Mouse (Mus musculus): ENCODE measurements around the gene Myo1e. TPM values are rescaled to one million over a fixed set of nuclear protein-coding genes. Genes with fewer than 3 reads are reported as not detected.

The Myo1e gene
- polyA plus RNA-seq, 1 experiment from 2014 or later: 6.5 TPM

DNA sequence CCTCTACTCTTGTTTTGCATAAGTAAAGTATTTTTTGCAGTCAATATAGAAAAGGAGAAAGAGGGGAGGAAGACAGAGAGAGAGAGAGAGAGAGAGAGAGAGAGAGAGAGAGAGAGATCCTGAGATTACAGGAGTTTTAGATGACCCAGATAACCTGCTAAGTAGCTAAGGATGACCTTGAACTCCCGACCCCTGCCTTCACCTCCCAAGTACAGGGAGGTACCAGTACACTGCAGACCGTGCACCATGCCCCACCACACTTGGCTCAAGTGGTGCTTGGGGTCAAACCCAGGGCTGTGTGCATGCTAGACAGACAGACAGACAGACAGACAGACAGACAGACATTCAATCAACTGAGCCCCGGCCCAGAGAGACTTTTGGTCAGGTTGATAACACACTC lies 69.9 kb downstream of the Myo1e start:
- Histone ChIP-seq H3K36me3 (ENCODE audit: control insufficient read depth, insufficient read depth, low read length) (no peaks in the 10 kb centered on the region), H3K4me2 (ENCODE audit: low read length) (no peak overlapping the region), H3K4me3 (replicated peaks; ENCODE audit: low read depth, low read length) (no peak overlapping the region), H3K9ac (replicated peaks; ENCODE audit: low read length) (no peak overlapping the region), H3K4me1 (ENCODE audit: control insufficient read depth, insufficient read depth, low read length) (no peaks in the 10 kb centered on the region), H3K27me3 (ENCODE audit: control insufficient read depth, insufficient read depth, low read length) (no peaks in the 10 kb centered on the region), H3K9me3 (ENCODE audit: control insufficient read depth, low read length) (no peaks in the 10 kb centered on the region), H3K27ac (replicated peaks; ENCODE audit: low read depth, low read length) (no peak overlapping the region)
- ATAC-seq (ENCODE audit: low FRiP score, low TSS enrichment): no peak
- 81% methylated on average over 3 of the region's 3 CpGs for WGBS
- no peak for DNase-seq

DNA sequence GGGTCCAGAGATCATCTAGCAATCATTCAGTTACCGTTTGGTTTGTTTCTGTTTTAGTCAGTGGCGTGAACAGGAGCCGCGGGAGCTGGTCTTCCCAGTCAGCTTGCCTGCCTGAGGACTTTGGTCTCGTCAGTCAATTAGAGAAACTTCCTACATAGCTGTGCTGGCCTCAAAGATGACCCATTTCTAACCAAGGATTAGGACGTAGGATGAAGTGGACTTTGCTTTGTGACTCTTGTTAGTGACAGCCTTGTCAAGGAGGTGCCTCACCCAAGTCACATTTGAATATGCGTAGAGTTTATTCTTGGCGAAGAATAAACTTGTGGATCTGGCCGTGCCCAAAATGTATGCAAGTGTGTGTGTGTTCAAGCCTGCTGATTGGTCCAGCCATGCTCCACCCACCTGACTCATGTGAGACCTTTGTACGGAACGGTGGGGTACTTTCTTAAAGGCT lies 70.4 kb downstream of the Myo1e start:
- Histone ChIP-seq H3K36me3 (ENCODE audit: control insufficient read depth, insufficient read depth, low read length) (no peaks in the 10 kb centered on the region), H3K27me3 (ENCODE audit: control insufficient read depth, insufficient read depth, low read length) (no peaks in the 10 kb centered on the region), H3K9me3 (ENCODE audit: control insufficient read depth, low read length) (no peaks in the 10 kb centered on the region), H3K4me1 (ENCODE audit: control insufficient read depth, insufficient read depth, low read length) (no peaks in the 10 kb centered on the region), H3K9ac (replicated peaks; ENCODE audit: low read length) (no peak overlapping the region), H3K4me3 (replicated peaks; ENCODE audit: low read depth, low read length) (no peak overlapping the region), H3K27ac (replicated peaks; ENCODE audit: low read depth, low read length) (no peak overlapping the region), H3K4me2 (ENCODE audit: low read length) (no peak overlapping the region)
- DNase-seq (no peak), ATAC-seq (ENCODE audit: low FRiP score, low TSS enrichment) (no peak)
- WGBS: 89% methylated on average over 11 of the region's 11 CpGs

DNA sequence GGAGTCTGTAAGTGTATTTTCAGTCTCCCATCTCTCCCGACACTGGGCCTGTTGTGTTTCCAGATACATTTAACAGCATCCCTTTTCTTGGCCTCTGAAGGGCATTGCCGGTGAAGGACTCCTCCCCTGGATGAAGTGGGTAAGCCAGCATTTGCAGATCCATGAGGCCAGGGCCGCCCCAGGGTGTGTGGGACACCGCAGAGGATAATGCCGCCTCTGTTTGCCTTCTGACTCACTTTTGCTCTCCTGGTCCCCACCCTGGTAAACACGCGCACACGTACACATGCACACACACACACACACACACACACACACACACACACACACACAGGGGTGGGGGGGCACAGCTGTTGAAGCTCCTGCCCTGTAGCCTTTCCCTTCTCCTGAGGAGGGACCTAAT lies 74.3 kb downstream of the Myo1e start:
- Histone ChIP-seq H3K4me1 (ENCODE audit: control insufficient read depth, insufficient read depth, low read length) (no peaks in the 10 kb centered on the region), H3K36me3 (ENCODE audit: control insufficient read depth, insufficient read depth, low read length) (no peaks in the 10 kb centered on the region), H3K27me3 (ENCODE audit: control insufficient read depth, insufficient read depth, low read length) (no peaks in the 10 kb centered on the region), H3K9me3 (ENCODE audit: control insufficient read depth, low read length) (no peaks in the 10 kb centered on the region), H3K4me3 (replicated peaks; ENCODE audit: low read depth, low read length) (no peak overlapping the region), H3K27ac (replicated peaks; ENCODE audit: low read depth, low read length) (no peak overlapping the region), H3K4me2 (ENCODE audit: low read length) (no peak overlapping the region), H3K9ac (replicated peaks; ENCODE audit: low read length) (no peak overlapping the region)
- WGBS: 94% methylated on average over 8 of the region's 8 CpGs
- DNase-seq (no peak), ATAC-seq (ENCODE audit: low FRiP score, low TSS enrichment) (no peak)

DNA sequence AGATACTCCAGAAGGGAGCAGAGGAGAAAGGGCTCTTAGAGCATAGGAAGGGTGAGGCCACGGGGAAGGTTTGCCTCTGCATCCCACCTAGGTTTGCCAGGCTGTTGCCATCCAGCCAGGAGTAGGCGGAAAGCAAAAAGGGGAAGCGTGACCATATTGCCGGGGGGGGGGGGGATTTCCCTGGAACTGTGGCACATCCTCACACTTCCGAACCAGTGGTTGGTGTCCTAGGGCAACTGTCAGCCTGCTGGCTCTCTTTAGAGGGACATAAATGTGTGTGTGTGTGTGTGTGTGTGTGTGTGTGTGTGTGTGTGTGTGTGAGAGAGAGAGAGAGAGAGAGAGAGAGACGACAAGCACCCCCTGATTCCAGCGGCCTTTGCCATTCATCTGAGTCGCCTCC lies 75.0 kb downstream of the Myo1e start:
- no peaks in the 10 kb centered on the region for H3K4me1 ChIP-seq (ENCODE audit: control insufficient read depth, insufficient read depth, low read length)
- H3K27me3 ChIP-seq (ENCODE audit: control insufficient read depth, insufficient read depth, low read length): no peaks in the 10 kb centered on the region
- DNase-seq (no peak), ATAC-seq (ENCODE audit: low FRiP score, low TSS enrichment) (no peak)
- no peaks in the 10 kb centered on the region for H3K36me3 ChIP-seq (ENCODE audit: control insufficient read depth, insufficient read depth, low read length)
- 84% methylated on average over 8 of the region's 8 CpGs for WGBS
- no peak overlapping the region for H3K9ac ChIP-seq (replicated peaks; ENCODE audit: low read length)
- no peak overlapping the region for H3K27ac ChIP-seq (replicated peaks; ENCODE audit: low read depth, low read length)
- no peak overlapping the region for H3K4me3 ChIP-seq (replicated peaks; ENCODE audit: low read depth, low read length)
- no peaks in the 10 kb centered on the region for H3K9me3 ChIP-seq (ENCODE audit: control insufficient read depth, low read length)
- no peak overlapping the region for H3K4me2 ChIP-seq (ENCODE audit: low read length)

DNA sequence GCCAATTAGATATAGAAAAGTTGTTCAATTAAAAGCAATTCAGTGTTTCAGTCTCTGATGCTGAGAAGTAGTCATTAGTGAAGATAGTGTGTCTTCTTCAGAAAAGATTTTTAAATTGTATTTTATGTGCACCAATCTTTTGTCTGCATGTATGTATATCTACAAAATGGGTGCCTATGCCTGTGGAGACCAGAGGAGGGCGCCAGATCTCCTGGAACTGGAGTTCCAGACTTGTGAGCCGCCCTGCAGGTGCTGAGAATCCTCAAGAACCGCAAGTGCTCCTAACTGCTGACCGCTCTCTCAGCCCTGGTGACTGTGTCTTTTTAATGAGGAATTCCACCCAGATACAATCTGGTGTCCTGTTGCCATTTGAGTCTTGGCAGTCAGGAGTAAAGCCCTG lies 76.0 kb downstream of the Myo1e start:
- DNase-seq (no peak), ATAC-seq (ENCODE audit: low FRiP score, low TSS enrichment) (no peak)
- Histone ChIP-seq H3K4me2 (ENCODE audit: low read length) (no peak overlapping the region), H3K9me3 (ENCODE audit: control insufficient read depth, low read length) (no peaks in the 10 kb centered on the region), H3K4me1 (ENCODE audit: control insufficient read depth, insufficient read depth, low read length) (no peaks in the 10 kb centered on the region), H3K36me3 (ENCODE audit: control insufficient read depth, insufficient read depth, low read length) (no peaks in the 10 kb centered on the region), H3K9ac (replicated peaks; ENCODE audit: low read length) (no peak overlapping the region), H3K27ac (replicated peaks; ENCODE audit: low read depth, low read length) (no peak overlapping the region), H3K27me3 (ENCODE audit: control insufficient read depth, insufficient read depth, low read length) (no peaks in the 10 kb centered on the region), H3K4me3 (replicated peaks; ENCODE audit: low read depth, low read length) (no peak overlapping the region)
- 87% methylated on average over 4 of the region's 4 CpGs for WGBS

DNA sequence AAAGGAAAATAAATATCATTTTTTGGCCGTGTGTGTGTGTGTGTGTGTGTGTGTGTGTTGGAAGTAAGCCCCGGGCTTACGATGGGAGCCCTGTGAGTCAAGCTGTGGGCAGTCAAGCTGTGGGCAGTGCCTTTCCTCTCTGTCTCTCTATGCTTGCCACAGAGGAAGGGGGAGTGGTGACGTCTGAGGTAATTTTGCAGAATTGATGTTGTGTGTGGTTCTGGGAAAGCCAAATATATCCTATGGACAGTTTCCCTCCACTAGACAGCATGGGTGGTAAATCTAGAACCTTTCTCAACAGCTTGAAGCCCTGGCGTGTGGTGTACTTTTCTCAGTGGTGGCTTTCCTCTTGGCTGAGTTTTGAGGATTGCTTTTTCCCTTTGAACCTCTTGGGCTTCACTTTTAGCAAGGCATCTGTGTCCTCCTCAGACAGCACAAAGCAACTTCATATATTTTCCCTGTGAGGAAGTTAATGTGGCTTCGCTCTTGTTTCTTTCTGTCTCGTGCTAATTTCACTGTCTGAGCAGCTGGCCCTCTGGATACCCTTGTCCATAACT lies 77.5 kb downstream of the Myo1e start:
- Histone ChIP-seq H3K27me3 (ENCODE audit: control insufficient read depth, insufficient read depth, low read length) (no peaks in the 10 kb centered on the region), H3K4me3 (replicated peaks; ENCODE audit: low read depth, low read length) (no peak overlapping the region), H3K27ac (replicated peaks; ENCODE audit: low read depth, low read length) (no peak overlapping the region), H3K36me3 (ENCODE audit: control insufficient read depth, insufficient read depth, low read length) (no peaks in the 10 kb centered on the region), H3K9ac (replicated peaks; ENCODE audit: low read length) (no peak overlapping the region), H3K4me2 (ENCODE audit: low read length) (no peak overlapping the region), H3K9me3 (ENCODE audit: control insufficient read depth, low read length) (no peaks in the 10 kb centered on the region), H3K4me1 (ENCODE audit: control insufficient read depth, insufficient read depth, low read length) (no peaks in the 10 kb centered on the region)
- 84% methylated on average over 7 of the region's 7 CpGs for WGBS
- no peak for DNase-seq
- ATAC-seq (ENCODE audit: low FRiP score, low TSS enrichment): no peak

DNA sequence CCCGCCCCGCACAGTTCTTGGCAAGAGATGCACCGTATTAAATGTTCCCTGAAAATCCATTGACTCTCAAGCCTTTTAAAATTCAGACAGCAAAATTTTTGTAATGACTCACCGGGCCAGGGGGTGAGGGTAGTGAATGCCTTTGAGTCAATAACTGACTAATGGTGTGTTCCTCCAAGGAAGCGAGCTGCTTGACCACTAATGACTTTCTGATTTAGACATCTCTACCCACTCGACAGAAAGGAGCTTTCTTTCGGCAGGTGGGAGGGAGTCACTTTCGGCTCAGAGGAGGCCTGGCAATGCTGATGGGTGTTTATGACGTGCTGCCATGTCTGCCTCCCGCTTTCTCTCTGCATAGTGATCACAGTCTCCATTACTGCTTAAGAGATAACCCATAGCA lies 83.6 kb downstream of the Myo1e start:
- ATAC-seq (ENCODE audit: low FRiP score, low TSS enrichment): no peak
- H3K9ac ChIP-seq (replicated peaks; ENCODE audit: low read length): no peak overlapping the region
- H3K4me1 ChIP-seq (ENCODE audit: control insufficient read depth, insufficient read depth, low read length): peaks cover 10% of the 10 kb centered on the region; the same call in 1 of the 2 replicates
- H3K27me3 ChIP-seq (ENCODE audit: control insufficient read depth, insufficient read depth, low read length): no peaks in the 10 kb centered on the region
- WGBS: 51% methylated on average over 10 of the region's 10 CpGs
- H3K4me3 ChIP-seq (replicated peaks; ENCODE audit: low read depth, low read length): no peak overlapping the region
- peak; percentile 28 for DNase-seq
- no peak overlapping the region for H3K27ac ChIP-seq (replicated peaks; ENCODE audit: low read depth, low read length)
- no peaks in the 10 kb centered on the region for H3K36me3 ChIP-seq (ENCODE audit: control insufficient read depth, insufficient read depth, low read length)
- no peak overlapping the region for H3K4me2 ChIP-seq (ENCODE audit: low read length)
- no peaks in the 10 kb centered on the region for H3K9me3 ChIP-seq (ENCODE audit: control insufficient read depth, low read length)

DNA sequence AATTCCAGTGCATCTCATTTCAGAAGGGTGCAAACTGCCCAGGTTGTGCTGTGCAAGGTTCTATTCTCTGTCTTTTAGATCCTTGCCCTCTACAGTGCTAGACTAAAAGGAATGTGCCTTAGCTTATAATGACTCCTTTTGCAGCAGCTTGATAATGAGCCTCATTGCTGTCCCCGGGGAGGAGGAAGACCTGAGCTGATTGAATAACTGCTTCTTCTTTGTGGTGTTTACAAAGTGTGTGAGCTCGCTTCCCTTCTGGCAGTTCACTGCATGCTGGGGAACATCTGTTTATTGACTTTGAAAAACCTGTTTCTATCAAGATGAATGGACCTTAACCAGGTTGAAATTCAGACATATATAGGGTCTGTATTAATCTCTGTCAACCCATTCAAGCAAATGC lies 89.8 kb downstream of the Myo1e start:
- no peak overlapping the region for H3K4me3 ChIP-seq (replicated peaks; ENCODE audit: low read depth, low read length)
- H3K36me3 ChIP-seq (ENCODE audit: control insufficient read depth, insufficient read depth, low read length): no peaks in the 10 kb centered on the region
- H3K27ac ChIP-seq (replicated peaks; ENCODE audit: low read depth, low read length): no peak overlapping the region
- H3K9ac ChIP-seq (replicated peaks; ENCODE audit: low read length): no peak overlapping the region
- no peak overlapping the region for H3K4me2 ChIP-seq (ENCODE audit: low read length)
- H3K9me3 ChIP-seq (ENCODE audit: control insufficient read depth, low read length): no peaks in the 10 kb centered on the region
- no peaks in the 10 kb centered on the region for H3K27me3 ChIP-seq (ENCODE audit: control insufficient read depth, insufficient read depth, low read length)
- DNase-seq: peak; percentile 57
- WGBS: 26% methylated on average over 2 of the region's 2 CpGs
- ATAC-seq (ENCODE audit: low FRiP score, low TSS enrichment): no peak
- H3K4me1 ChIP-seq (ENCODE audit: control insufficient read depth, insufficient read depth, low read length): peaks cover 10% of the 10 kb centered on the region; the same call in 1 of the 2 replicates

DNA sequence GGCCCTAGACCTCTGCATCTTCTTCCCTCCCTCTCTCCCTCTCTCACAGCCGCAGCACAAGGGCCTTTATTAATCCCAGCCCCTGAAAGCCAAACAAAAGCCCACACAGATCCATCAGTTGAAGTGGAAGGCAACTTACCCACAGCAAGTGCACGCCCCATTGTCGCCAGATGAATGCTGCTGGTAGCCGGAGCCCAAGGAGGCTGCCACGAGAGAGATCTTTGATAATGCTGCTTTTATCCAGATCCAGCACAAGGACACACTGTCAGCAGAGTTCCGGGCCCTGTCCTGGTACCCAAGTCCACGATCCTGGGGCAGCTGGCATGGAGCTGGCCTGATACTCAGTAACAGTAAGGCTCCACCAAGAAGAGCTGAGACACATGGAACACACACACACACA lies 91.1 kb downstream of the Myo1e start:
- no peak for ATAC-seq (ENCODE audit: low FRiP score, low TSS enrichment)
- 9% methylated on average over 7 of the region's 7 CpGs for WGBS
- no peaks in the 10 kb centered on the region for H3K27me3 ChIP-seq (ENCODE audit: control insufficient read depth, insufficient read depth, low read length)

More for the DNA sequence above, 91.1 kb downstream of the Myo1e start:
- Histone ChIP-seq H3K9ac (replicated peaks; ENCODE audit: low read length) (no peak overlapping the region), H3K4me3 (replicated peaks; ENCODE audit: low read depth, low read length) (no peak overlapping the region), H3K27ac (replicated peaks; ENCODE audit: low read depth, low read length) (no peak overlapping the region), H3K36me3 (ENCODE audit: control insufficient read depth, insufficient read depth, low read length) (no peaks in the 10 kb centered on the region), H3K4me2 (ENCODE audit: low read length) (no peak overlapping the region), H3K4me1 (ENCODE audit: control insufficient read depth, insufficient read depth, low read length) (peaks cover 5% of the 10 kb centered on the region; the same call in 1 of the 2 replicates), H3K9me3 (ENCODE audit: control insufficient read depth, low read length) (no peaks in the 10 kb centered on the region)
- DNase-seq: peak; percentile 50

All from midbrain, embryonic 14.5 days (tissue).